8 mouse cellular contexts compared by ENCODE assay signal in the genomic region with DNA sequence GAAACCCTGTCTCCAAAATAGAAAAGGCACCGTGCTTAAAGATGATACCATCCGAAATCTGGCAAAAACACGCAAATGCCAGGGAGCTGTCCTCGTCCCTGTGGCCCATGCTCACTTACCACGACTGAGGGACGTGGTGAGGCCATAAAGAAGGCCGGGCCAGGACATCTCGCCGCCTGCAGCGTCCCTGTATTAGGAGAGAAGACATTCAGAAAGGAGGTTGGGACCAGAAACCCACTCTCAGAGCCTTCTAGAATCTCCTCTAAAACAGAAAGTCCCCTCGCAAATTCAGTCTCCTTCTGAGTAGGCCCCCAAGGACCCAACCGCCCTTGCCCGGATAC. TPM values are rescaled to one million over a fixed set of nuclear protein-coding genes. Genes with fewer than 3 reads are reported as not detected.
DNase-seq lines count a peak whose midpoint lies in the region; ATAC-seq and TF ChIP-seq lines count a peak whose summit lies in the region.

No protein-coding gene starts in this region.

- H3K36me3 ChIP-seq in thymus, adult 2 months (ENCODE audit: control insufficient read depth, insufficient read depth, low read length), result no peaks in the 10 kb centered on the region
- peaks cover 25% of the 10 kb centered on the region for H3K36me3 ChIP-seq in liver, embryonic 11.5 days (ENCODE audit: control insufficient read depth, insufficient read depth, low read length)
- peaks cover 14% of the 10 kb centered on the region; the same call in 1 of the 2 replicates for H3K36me3 ChIP-seq in stomach, embryonic 16.5 days (ENCODE audit: control insufficient read depth, insufficient read depth, low read length)

- ATAC-seq in frontal cortex, adult (ENCODE audit: low TSS enrichment), result peak; percentile 10; the same call in 1 of the 2 replicates
- ATAC-seq in liver, embryonic 11.5 days (replicated peaks; ENCODE audit: low FRiP score), result peak; percentile 18
- 0 out of 2 replicates have a peak, but pooled peaks have one; percentile 0 for ATAC-seq in stomach, embryonic 16.5 days (ENCODE audit: insufficient read depth, low FRiP score)

- 2% methylated on average over 13 of the region's 13 CpGs for WGBS in thymus, adult 2 months
- 1% methylated on average over 13 of the region's 13 CpGs for WGBS in liver, embryonic 11.5 days
- whole genome bisulfite sequencing in stomach, embryonic 16.5 days, result under 1% methylated on average over 13 of the region's 13 CpGs

- H3K4me3 ChIP-seq in thymus, adult 2 months (ENCODE audit: control insufficient read depth, insufficient read depth, low read length), result peak overlapping the region; percentile 64
- peak overlapping the region; percentile 76 for H3K4me3 ChIP-seq in liver, embryonic 11.5 days (ENCODE audit: low read depth, low read length)
- peak overlapping the region; percentile 75 for H3K4me3 ChIP-seq in stomach, embryonic 16.5 days (replicated peaks; ENCODE audit: low read length)

- no peak for TF ChIP-seq POLR2A in thymus, adult 2 months (IDR thresholded peaks at IDR 0.05; ENCODE audit: control insufficient read depth, extremely low read depth, insufficient read depth, low read length, poor library complexity)

- H3K27ac ChIP-seq in thymus, adult 2 months (ENCODE audit: control insufficient read depth, insufficient read depth, low read length), result peak overlapping the region; percentile 48; the same call in 1 of the 2 replicates
- peak overlapping the region; percentile 20 for H3K27ac ChIP-seq in liver, embryonic 11.5 days (ENCODE audit: low read depth, low read length)
- H3K27ac ChIP-seq in stomach, embryonic 16.5 days (ENCODE audit: low read length), result peak overlapping the region; percentile 46

- no peak for TF ChIP-seq CTCF in thymus, adult 2 months (IDR thresholded peaks at IDR 0.05; ENCODE audit: borderline replicate concordance, control insufficient read depth, extremely low read depth, insufficient read depth, low read length, poor library complexity)

- H3K4me1 ChIP-seq in thymus, adult 2 months (replicated peaks; ENCODE audit: control insufficient read depth, insufficient read depth, low read length), result peaks cover 5% of the 10 kb centered on the region
- peaks cover 15% of the 10 kb centered on the region for H3K4me1 ChIP-seq in liver, embryonic 11.5 days (replicated peaks; ENCODE audit: control insufficient read depth, insufficient read depth, low read length)
- H3K4me1 ChIP-seq in stomach, embryonic 16.5 days (ENCODE audit: control insufficient read depth, insufficient read depth, low read length), result peaks cover 7% of the 10 kb centered on the region; the same call in 1 of the 2 replicates

- H3K4me2 ChIP-seq in liver, embryonic 11.5 days, result peak overlapping the region; percentile 95
- peak overlapping the region; percentile 79 for H3K4me2 ChIP-seq in stomach, embryonic 16.5 days (ENCODE audit: low read depth, low read length)

- no peaks in the 10 kb centered on the region for H3K9me3 ChIP-seq in liver, embryonic 11.5 days (ENCODE audit: control insufficient read depth, low read length)
- no peaks in the 10 kb centered on the region for H3K9me3 ChIP-seq in stomach, embryonic 16.5 days (replicated peaks; ENCODE audit: control insufficient read depth, low read length)

- H3K9ac ChIP-seq in liver, embryonic 11.5 days (ENCODE audit: low read depth, low read length), result peak overlapping the region; percentile 77
- peak overlapping the region; percentile 79 for H3K9ac ChIP-seq in stomach, embryonic 16.5 days (ENCODE audit: low read length)

- H3K27me3 ChIP-seq in thymus, adult 2 months (ENCODE audit: control insufficient read depth, insufficient read depth, low read length), result no peaks in the 10 kb centered on the region
- H3K27me3 ChIP-seq in liver, embryonic 11.5 days (replicated peaks; ENCODE audit: control insufficient read depth, insufficient read depth, low read length), result no peaks in the 10 kb centered on the region
- no peaks in the 10 kb centered on the region for H3K27me3 ChIP-seq in stomach, embryonic 16.5 days (ENCODE audit: control insufficient read depth, insufficient read depth, low read length)

- intact Hi-C loops in left cerebral cortex, postnatal 4 days (cut with DNase I), result no loop called here

- no peak for DNase-seq in frontal cortex, postnatal 14 days (ENCODE audit: low spot score in 2 of 2)
- DNase-seq in thymus, adult 2 months, result no peak
- no peak for DNase-seq in thymus, postnatal 36 days
- no peak for DNase-seq in liver, embryonic 11.5 days (ENCODE audit: low spot score)
- DNase-seq in spleen, postnatal 14 days (ENCODE audit: low spot score in 2 of 2), result no peak
- no peak for DNase-seq in left cerebral cortex, postnatal 4 days

RNA-seq across cellular contexts. Expression of a gene that starts 0.3 kb away (rescaled TPM):
- 74.4 and 84.5 TPM in 2 replicates for polyA plus RNA-seq in thymus, adult 2 months (2012; rRNA removed)
- polyA plus RNA-seq in liver, embryonic 11.5 days (2014; fragmentation: Nextera tagmentation; extraction: Ambion mirVana), result 172 and 180 TPM in 2 replicates
- 117 and 135 TPM in 2 replicates for polyA plus RNA-seq in stomach, embryonic 16.5 days (2015; fragmentation: Nextera tagmentation; extraction: Ambion mirVana)
- total RNA-seq in left cerebral cortex, postnatal 4 days (2021), result 10 to 100 TPM; 41.1 to 41.6 TPM

RNA-seq across cellular contexts. Expression of a gene that starts 0.5 kb away (rescaled TPM):
- polyA plus RNA-seq in thymus, adult 2 months (2012; rRNA removed), result 63.2 and 63.9 TPM in 2 replicates
- polyA plus RNA-seq in liver, embryonic 11.5 days (2014; fragmentation: Nextera tagmentation; extraction: Ambion mirVana), result 31.3 and 35.3 TPM in 2 replicates
- 22.4 and 22.9 TPM in 2 replicates for polyA plus RNA-seq in stomach, embryonic 16.5 days (2015; fragmentation: Nextera tagmentation; extraction: Ambion mirVana)
- total RNA-seq in left cerebral cortex, postnatal 4 days (2021), result 10 to 100 TPM; 11.9 to 13.3 TPM

RNA-seq across cellular contexts. Expression of a gene that starts 14.6 kb away (rescaled TPM):
- 0.16 and 0.24 TPM in 2 replicates for polyA plus RNA-seq in thymus, adult 2 months (2012; rRNA removed)
- polyA plus RNA-seq in liver, embryonic 11.5 days (2014; fragmentation: Nextera tagmentation; extraction: Ambion mirVana), result not detected in 2 replicates
- 0.30 TPM in 1 of 2 replicates, not detected in the other for polyA plus RNA-seq in stomach, embryonic 16.5 days (2015; fragmentation: Nextera tagmentation; extraction: Ambion mirVana)
- total RNA-seq in left cerebral cortex, postnatal 4 days (2021), result under 1 TPM in 1 of 2 experiments, not detected in 1; 0.68 TPM

RNA-seq across cellular contexts. Expression of a gene that starts 24.7 kb away (rescaled TPM):
- 5.0 and 6.2 TPM in 2 replicates for polyA plus RNA-seq in thymus, adult 2 months (2012; rRNA removed)
- polyA plus RNA-seq in liver, embryonic 11.5 days (2014; fragmentation: Nextera tagmentation; extraction: Ambion mirVana), result 3.1 and 3.7 TPM in 2 replicates
- polyA plus RNA-seq in stomach, embryonic 16.5 days (2015; fragmentation: Nextera tagmentation; extraction: Ambion mirVana), result 9.0 and 9.1 TPM in 2 replicates
- 1 to 10 TPM; 2.9 to 3.7 TPM for total RNA-seq in left cerebral cortex, postnatal 4 days (2021)

RNA-seq across cellular contexts. Expression of a gene that starts 25.2 kb away (rescaled TPM):
- polyA plus RNA-seq in thymus, adult 2 months (2012; rRNA removed), result 101 and 104 TPM in 2 replicates
- polyA plus RNA-seq in liver, embryonic 11.5 days (2014; fragmentation: Nextera tagmentation; extraction: Ambion mirVana), result 41.0 and 41.9 TPM in 2 replicates
- 62.1 and 63.7 TPM in 2 replicates for polyA plus RNA-seq in stomach, embryonic 16.5 days (2015; fragmentation: Nextera tagmentation; extraction: Ambion mirVana)
- total RNA-seq in left cerebral cortex, postnatal 4 days (2021), result 10 to 100 TPM; 91.5 to 99.9 TPM
